Mouse (Mus musculus) lung, embryonic 14.5 days (tissue): ENCODE results near the gene Slc9a3r2. TPM values are rescaled to one million over a fixed set of nuclear protein-coding genes. Genes with fewer than 3 reads are reported as not detected.
"Not testable (repeated sequence)": the region's sequence is repeated elsewhere in the genome, so short reads cannot be mapped to it uniquely, and the experiment has no call there.

Source experiments
- ATAC-seq: fragments of 200-750 bp; cut with Nextera tagmentation; 2 replicates; pipeline ENCODE4 v1.8.0; 2017; ENCODE audit warnings: mild to moderate bottlenecking, moderate TSS enrichment, moderate library complexity; ENCODE audit not compliant: insufficient read depth
- DNase-seq: peaks from one replicate; pipeline ENCODE4 v3.0.0-alpha.2; 2015
- H3K27ac ChIP-seq: fragments of 300-500 bp; sonication (generic); 2 replicates; pipeline ENCODE4 v1.5.1; 2014; ENCODE audit warnings: low read depth, mild to moderate bottlenecking, moderate library complexity
- H3K27me3 ChIP-seq: fragments of 300-500 bp; sonication (generic); 2 replicates; pipeline ENCODE4 v1.6.1; 2014; ENCODE audit warnings: low read length, control low read depth; ENCODE audit not compliant: insufficient read depth
- H3K36me3 ChIP-seq: fragments of 300-500 bp; sonication (generic); 2 replicates; pipeline ENCODE4 v1.6.1; 2014; ENCODE audit warnings: control low read depth; ENCODE audit not compliant: insufficient read depth
- H3K4me1 ChIP-seq: fragments of 300-500 bp; sonication (generic); 2 replicates; pipeline ENCODE4 v1.6.1; 2014; ENCODE audit warnings: antibody characterized with exemption, control low read depth; ENCODE audit not compliant: insufficient read depth
- H3K4me2 ChIP-seq: fragments of 300-500 bp; sonication (generic); 2 replicates; pipeline ENCODE4 v1.6.1; 2014; ENCODE audit warnings: mild to moderate bottlenecking
- H3K4me3 ChIP-seq: fragments of 300-500 bp; sonication (generic); 2 replicates; pipeline ENCODE4 v1.5.1; 2014; ENCODE audit warnings: low read depth, low read length
- H3K9ac ChIP-seq: fragments of 300-500 bp; sonication (generic); 2 replicates; pipeline ENCODE4 v1.6.1; 2014
- H3K9me3 ChIP-seq: fragments of 300-500 bp; sonication (generic); 2 replicates; pipeline ENCODE4 v1.6.1; 2016; ENCODE audit warnings: low read depth, low read length, control low read depth
- CTCF ChIP-seq: IDR thresholded peaks from 2 replicates; pipeline ENCODE4 v1.5.1; 2016; ENCODE audit warnings: antibody characterized with exemption, low read depth
- WGBS: fragments of 180-500 bp; shearing (Covaris S2); extraction: QIAGEN DNeasy Blood & Tissue Kit; methylation state at CpG from one replicate; pipeline ENCODE4 v1.1.7; 2014; 5-methylcytosine and 5-hydroxymethylcytosine counted together
- polyA plus RNA-seq: library from polyadenylated mRNA; unstranded; fragments of >200 nt; fragmentation: Nextera tagmentation; extraction: Ambion mirVana; gene quantifications from 2 replicates; pipeline ENCODE4 v1.2.1, GENCODE M21; 2014

Slc9a3r2 gene
- polyA plus RNA-seq, 1 experiment from 2014 or later, result 67.8 TPM

DNA sequence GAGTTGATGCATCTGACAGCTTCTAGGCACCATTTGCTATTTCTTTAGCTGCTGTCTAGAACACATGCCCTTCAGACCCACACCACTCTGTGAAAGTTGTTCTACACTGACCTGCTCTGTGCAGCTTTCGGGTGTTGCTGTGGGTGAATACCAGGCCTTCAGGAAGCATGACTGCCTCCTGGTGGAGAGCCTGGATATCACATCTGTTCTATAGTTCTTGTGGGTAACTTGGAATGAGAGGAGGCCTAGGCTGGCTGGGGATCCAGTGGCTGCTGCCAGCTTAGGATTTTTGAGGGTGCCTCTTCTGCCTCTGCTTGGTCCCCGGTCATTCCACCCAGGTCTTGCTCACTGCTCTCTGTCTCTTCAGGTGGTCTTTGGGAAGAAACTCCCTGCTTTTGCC is 26.1 kb upstream of the Slc9a3r2 start:
- Histone ChIP-seq H3K27ac (no peak overlapping the region), H3K36me3 (peaks cover 51% of the 10 kb centered on the region), H3K4me2 (no peak overlapping the region), H3K4me1 (peaks cover 8% of the 10 kb centered on the region), H3K9me3 (no peaks in the 10 kb centered on the region), H3K27me3 (no peaks in the 10 kb centered on the region), H3K4me3 (no peak overlapping the region), H3K9ac (no peak overlapping the region)
- 58% methylated on average over 2 of the region's 2 CpGs for WGBS
- ATAC-seq (peak; percentile 38; the same call in 1 of the 2 replicates), DNase-seq (peak; percentile 84)
- TF ChIP-seq CTCF, result peak; percentile 82

DNA sequence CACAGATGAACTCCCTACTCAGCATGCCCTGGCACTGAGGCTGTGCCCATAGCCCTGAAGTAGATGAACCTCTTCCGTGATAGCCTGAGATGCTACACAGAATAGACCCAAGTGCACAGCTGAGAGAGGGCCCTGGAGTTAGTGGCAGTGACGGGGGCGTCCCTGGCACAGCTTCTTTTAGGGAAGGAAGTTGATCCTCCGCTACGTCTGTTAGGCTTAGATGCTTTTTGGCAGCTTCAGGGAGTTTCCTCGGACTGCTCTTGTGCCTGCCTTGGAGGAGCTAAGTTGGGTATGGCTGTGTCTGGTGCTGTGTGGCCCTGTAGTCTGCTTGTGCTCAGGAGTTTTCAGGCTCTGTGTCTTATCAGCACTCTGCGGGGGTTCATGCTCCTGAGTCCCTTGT is 24.1 kb upstream of the Slc9a3r2 start:
- no peak overlapping the region for H3K4me2 ChIP-seq
- no peak for ATAC-seq
- no peaks in the 10 kb centered on the region for H3K27me3 ChIP-seq
- no peaks in the 10 kb centered on the region for H3K9me3 ChIP-seq
- no peak overlapping the region for H3K9ac ChIP-seq
- H3K27ac ChIP-seq, result no peak overlapping the region
- no peak for TF ChIP-seq CTCF
- no peak for DNase-seq
- H3K4me1 ChIP-seq, result peaks cover 17% of the 10 kb centered on the region
- no peak overlapping the region for H3K4me3 ChIP-seq
- 80% methylated on average over 7 of the region's 7 CpGs for WGBS
- H3K36me3 ChIP-seq, result peaks cover 32% of the 10 kb centered on the region

DNA sequence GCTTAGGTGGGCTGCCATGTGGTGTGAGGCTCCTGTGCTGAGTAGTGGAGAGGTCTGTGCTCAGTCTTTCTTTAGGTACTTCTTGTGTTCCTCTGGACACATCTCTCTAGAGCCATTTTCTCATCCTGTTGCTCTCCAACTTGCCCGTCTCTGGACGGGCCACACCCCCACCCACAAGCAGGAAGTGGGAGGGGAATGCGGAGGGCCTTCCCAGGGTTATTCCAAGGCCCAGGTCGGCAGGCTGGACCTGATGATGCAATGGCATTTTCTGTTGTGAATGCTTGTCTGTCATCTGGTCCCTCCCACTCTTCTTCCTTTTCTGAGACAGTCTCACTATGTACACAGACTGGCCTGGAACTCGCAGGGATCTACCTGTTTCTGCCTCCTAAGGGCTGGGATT is 22.0 kb upstream of the Slc9a3r2 start:
- 16% methylated on average over 5 of the region's 5 CpGs for WGBS
- ATAC-seq, result no peak
- Histone ChIP-seq H3K4me1 (peaks cover 23% of the 10 kb centered on the region), H3K4me3 (no peak overlapping the region), H3K27ac (no peak overlapping the region), H3K9me3 (no peaks in the 10 kb centered on the region), H3K27me3 (no peaks in the 10 kb centered on the region), H3K36me3 (peaks cover 10% of the 10 kb centered on the region), H3K9ac (0 out of 2 replicates have a peak overlapping the region, but pooled peaks have one; percentile 16), H3K4me2 (peak overlapping the region; percentile 95)
- no peak for TF ChIP-seq CTCF
- peak; percentile 71 for DNase-seq

DNA sequence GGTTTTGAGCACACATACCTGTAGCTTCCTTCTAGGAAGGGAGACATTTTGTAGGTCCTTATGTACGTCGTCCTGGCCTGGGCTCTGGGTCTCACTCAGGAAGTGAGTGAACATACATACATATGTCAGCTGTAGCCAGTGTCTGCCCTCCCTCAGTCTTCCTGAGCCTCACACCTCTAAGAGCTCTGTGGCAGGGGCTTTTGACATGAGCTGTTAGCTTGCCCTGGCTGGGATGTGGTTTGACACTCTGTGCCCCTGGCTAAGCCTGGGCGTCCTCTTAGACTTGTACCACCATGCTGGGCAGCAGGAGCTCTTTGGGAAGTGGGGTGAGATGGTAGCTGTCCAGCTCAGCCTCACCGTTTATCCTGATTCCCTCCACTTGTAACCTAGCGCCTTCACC is 21.2 kb upstream of the Slc9a3r2 start:
- no peak for DNase-seq
- H3K4me3 ChIP-seq, result no peak overlapping the region
- no peak overlapping the region for H3K9ac ChIP-seq
- 49% methylated on average over 5 of the region's 5 CpGs for WGBS
- peaks cover 23% of the 10 kb centered on the region for H3K4me1 ChIP-seq
- no peaks in the 10 kb centered on the region for H3K27me3 ChIP-seq
- no peak for TF ChIP-seq CTCF
- peaks cover 3% of the 10 kb centered on the region; the same call in 1 of the 2 replicates for H3K36me3 ChIP-seq
- peak overlapping the region; percentile 95 for H3K4me2 ChIP-seq
- H3K27ac ChIP-seq, result no peak overlapping the region
- H3K9me3 ChIP-seq, result no peaks in the 10 kb centered on the region
- ATAC-seq, result no peak

DNA sequence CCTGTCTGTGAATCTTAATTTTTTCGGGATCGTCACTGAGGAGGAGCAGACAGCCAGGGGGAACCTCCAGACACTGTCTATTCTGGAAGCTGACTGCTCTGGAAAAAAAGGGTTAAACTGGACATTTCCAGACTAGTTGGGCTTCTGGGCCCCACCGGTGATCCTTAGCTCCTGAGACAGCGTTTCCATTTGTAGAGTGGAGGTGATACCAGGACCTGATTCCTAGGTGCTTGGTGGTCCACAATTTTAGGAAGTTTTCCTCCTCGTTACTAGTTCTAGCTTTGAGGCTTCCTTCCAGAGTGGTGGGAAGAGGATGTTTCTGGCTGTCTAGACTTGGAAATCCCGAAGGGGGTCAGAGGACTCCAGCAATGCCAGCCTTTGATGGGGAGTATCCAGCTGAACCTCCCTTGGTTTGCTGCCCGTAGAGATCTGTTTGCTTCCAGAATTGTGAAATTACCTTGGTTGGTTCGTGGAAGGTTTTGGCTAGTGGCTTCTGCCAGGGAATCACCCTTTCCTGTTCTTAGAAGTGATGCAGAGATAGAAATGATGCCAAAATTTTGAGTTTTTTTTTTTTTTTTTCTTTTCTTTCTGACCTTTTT is 20.2 kb upstream of the Slc9a3r2 start:
- ATAC-seq (no peak), DNase-seq (no peak)
- Histone ChIP-seq H3K9ac (peak overlapping the region; percentile 97), H3K27me3 (no peaks in the 10 kb centered on the region), H3K4me2 (peak overlapping the region; percentile 95), H3K36me3 (peaks cover 3% of the 10 kb centered on the region; the same call in 1 of the 2 replicates), H3K9me3 (no peaks in the 10 kb centered on the region), H3K4me3 (peak overlapping the region; percentile 100), H3K4me1 (peaks cover 23% of the 10 kb centered on the region), H3K27ac (peak overlapping the region; percentile 84)
- no peak for TF ChIP-seq CTCF
- WGBS, result 6% methylated on average over 8 of the region's 8 CpGs

DNA sequence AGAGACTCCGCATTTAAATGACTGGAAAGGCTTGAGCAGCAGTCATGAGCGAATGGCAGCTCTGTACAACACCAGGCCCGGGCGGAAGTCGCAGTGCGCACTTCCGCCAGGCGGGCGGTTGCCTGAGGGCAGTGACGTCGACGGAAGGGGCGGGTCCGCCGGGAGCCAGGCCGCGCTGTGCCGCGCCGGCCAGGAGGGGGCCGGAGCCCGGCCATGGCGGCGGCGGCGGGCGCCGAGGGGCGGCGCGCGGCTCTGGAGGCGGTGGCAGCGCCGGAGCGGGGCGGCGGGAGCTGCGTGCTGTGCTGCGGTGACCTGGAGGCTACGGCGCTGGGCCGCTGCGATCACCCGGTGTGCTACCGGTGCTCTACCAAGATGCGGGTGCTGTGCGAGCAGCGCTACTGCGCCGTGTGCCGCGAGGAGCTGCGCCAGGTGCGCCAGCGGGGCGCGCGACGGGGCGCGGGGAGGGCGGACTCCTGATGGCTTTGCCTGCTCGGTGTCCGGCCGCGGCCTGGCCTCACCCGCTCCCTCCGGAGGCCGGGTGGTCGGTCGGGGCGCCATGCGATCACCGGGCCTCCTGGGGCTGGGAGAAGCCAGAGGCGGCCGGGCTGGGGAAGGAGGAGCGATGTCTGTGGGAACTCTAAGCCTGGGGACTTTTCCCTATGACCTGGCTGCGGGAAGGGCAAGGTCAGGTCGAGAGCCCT is 19.6 kb upstream of the Slc9a3r2 start, which contains the start of gene Zfp598:
Gene Zfp598, plus strand, starts transcription at position 143 of the 701 bp plus-strand sequence.
- peak; percentile 98 for DNase-seq
- peak within 1 kb of the TSS; percentile 95 for H3K4me2 ChIP-seq
- peak within 1 kb of the TSS; percentile 100 for H3K4me3 ChIP-seq
- peaks cover 3% of the 10 kb centered on the region; the same call in 1 of the 2 replicates for H3K36me3 ChIP-seq
- peak within 1 kb of the TSS; percentile 97 for H3K9ac ChIP-seq
- H3K27ac ChIP-seq, result peak within 1 kb of the TSS; percentile 84
- peak; percentile 99 for ATAC-seq
- no peaks in the 10 kb centered on the region for H3K27me3 ChIP-seq
- peaks cover 23% of the 10 kb centered on the region for H3K4me1 ChIP-seq
- no peaks in the 10 kb centered on the region for H3K9me3 ChIP-seq
- TF ChIP-seq CTCF, result peak; percentile 14; the same call in 1 of the 2 replicates
- under 1% methylated on average over 79 of the region's 80 CpGs for WGBS

DNA sequence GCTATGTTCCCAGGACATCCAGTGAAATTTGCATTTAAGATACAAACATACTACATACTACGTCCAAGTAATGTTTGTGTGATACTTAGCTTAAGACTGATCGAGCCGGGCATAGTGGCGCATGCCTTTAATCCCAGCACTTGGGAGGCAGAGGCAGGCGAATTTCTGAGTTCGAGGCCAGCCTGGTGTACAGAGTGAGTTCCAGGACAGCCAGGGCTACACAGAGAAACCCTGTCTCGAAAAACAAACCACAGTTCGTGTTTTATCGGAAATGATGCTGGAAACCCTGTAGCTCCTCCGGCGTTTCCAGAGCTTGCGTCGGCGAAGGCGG is 19.1 kb upstream of the Slc9a3r2 start:
- not testable (repeated sequence) for DNase-seq, H3K36me3 ChIP-seq, H3K27me3 ChIP-seq, H3K9me3 ChIP-seq
- Histone ChIP-seq H3K27ac (peak overlapping the region; percentile 84; the same call in 1 of the 2 replicates), H3K9ac (peak overlapping the region; percentile 97), H3K4me3 (peak overlapping the region; percentile 100), H3K4me1 (peaks cover 23% of the 10 kb centered on the region), H3K4me2 (peak overlapping the region; percentile 95)
- ATAC-seq, result peak; percentile 24
- 7% methylated on average over 15 of the region's 15 CpGs for WGBS
